Mouse (Mus musculus): ENCODE measurements around the gene Lyz1.
A peak's percentile ranks its signal among the peaks of the same experiment; 100 is the strongest.
"Not testable (repeated sequence)": the region's sequence is repeated elsewhere in the genome, so short reads cannot be mapped to it uniquely, and the experiment has no call there.

The Lyz1 gene

GRCm38 (mm10) chr10:117287226-117287850, 5.3 kb downstream of the Lyz1 start:
- no peak for DNase-seq (ENCODE audit: low read depth, low spot score)

GRCm38 (mm10) chr10:117286366-117286970, 6.2 kb downstream of the Lyz1 start:
- DNase-seq (ENCODE audit: low read depth, low spot score) = no peak

DNA sequence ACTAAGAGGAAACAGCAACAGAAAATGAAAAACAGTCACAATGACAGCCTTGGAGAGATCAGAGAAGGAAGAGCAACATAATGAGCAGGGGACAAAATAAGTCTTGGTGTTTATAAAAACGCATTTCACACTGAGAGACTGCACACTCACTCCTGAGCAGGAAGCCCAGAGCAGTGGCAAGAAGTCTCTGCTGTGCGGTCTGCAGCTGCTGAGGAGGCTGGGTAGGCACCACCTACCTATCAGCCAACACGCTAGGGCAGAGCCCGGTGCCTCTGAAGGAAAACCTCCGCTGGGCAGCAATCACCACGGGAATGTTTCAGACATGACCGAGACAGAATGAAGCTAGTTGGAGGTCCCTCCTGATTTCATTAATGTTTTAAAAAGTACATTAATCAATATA, 7.1 kb downstream of the Lyz1 start:
- DNase-seq (ENCODE audit: low read depth, low spot score) = not testable (repeated sequence)

GRCm38 (mm10) chr10:117284578-117285520, 7.8 kb downstream of the Lyz1 start:
- no peak for DNase-seq (ENCODE audit: low read depth, low spot score)

- no peak for DNase-seq (ENCODE audit: low read depth, low spot score)
Measured at GRCm38 (mm10) chr10:117283871-117284577, 8.6 kb downstream of the Lyz1 start.

- not testable (repeated sequence) for DNase-seq (ENCODE audit: low read depth, low spot score)
Measured at GRCm38 (mm10) chr10:117283196-117283595, 9.5 kb downstream of the Lyz1 start.

- DNase-seq (ENCODE audit: low read depth, low spot score) = no peak
Measured at GRCm38 (mm10) chr10:117282551-117282950, 10.1 kb downstream of the Lyz1 start.

GRCm38 (mm10) chr10:117282049-117282448, 10.6 kb downstream of the Lyz1 start, which contains the start of gene Lyz2:
Gene Lyz2 (minus strand): TSS chr10:117282321.
- DNase-seq (ENCODE audit: low read depth, low spot score) = no peak

DNA sequence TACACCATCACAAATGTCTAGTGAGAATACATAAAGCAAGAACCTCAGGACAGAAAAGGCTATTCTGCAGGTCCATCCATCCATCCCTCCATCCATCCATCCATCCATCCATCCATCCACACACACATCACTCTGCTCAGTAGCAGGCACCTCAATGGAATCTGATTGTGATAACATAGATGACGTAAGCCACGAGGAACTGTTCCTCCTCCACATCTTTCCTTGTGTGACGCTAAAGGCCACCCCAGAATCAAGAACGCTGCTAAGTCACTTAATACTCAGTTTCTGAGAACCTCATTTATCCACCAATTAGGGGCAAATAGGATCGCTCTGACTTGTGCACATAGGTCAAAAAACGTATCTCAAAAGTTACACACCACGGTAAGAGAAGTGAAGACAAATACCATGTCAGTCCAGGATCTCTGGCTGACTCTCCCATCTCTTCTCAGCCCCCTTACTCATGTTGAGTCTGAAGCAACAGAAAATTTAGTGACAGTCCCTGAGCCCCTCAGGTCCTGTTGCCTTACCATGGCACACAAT, 11.2 kb downstream of the Lyz1 start:
- DNase-seq (ENCODE audit: low read depth, low spot score) = no peak

DNA sequence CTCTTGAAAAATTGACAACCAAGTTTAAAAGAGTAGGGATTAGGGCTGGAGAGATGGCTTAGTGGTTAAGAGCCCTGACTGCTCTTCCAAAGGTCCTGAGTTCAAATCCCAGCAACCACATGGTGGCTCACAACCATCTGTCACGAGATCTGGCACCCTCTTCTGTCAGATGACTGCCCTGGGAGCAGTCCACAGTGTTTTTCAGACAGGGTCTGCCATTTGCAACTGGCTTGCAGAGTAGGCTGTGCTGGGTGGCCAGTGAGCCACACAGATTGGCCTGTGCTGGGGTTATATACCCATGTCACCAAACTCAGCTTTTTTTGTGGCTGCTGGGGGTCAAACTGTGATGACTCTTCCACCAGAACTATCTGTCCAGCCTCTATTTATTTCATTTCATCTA, 12.7 kb downstream of the Lyz1 start:
- no peak for DNase-seq (ENCODE audit: low read depth, low spot score)

DNA sequence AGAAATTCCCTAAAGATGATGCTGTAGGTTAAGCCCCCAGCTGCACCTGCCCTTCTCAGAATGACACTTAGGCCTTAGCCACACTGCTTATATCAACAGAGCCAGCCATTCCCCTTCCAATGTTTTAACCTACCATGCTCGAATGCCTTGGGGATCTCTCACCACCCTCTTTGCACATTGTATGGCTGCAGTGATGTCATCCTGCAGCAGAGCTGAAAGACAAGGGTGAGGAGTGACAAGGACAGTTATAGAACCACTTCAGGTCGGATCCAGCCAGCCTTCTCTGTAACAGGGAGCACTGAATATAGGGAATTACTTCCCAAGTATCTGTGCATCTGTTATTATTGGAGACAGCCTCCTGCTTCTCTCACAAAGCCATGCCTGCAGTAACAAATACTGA, 14.2 kb downstream of the Lyz1 start:
- not testable (repeated sequence) for DNase-seq (ENCODE audit: low read depth, low spot score)

DNA sequence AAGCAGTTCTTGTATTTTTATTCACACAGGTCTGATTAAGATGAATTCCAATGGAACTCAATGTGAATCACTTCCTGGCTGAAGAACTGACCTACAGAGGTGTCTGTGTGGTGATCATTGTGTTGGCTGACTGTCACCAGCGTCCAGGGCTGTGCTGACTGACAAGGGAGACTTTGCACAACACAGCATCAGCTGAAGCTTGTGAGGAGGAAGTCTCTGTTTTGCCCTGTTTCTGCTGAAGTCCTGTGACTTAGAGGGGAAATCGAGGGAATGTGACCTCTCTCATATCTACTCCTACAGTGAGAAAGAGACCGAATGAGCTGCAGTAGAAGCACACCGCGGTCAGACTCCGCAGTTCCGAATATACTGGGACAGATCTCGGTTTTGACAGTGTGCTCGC, 14.9 kb downstream of the Lyz1 start:
- not testable (repeated sequence) for DNase-seq (ENCODE audit: low read depth, low spot score)

GRCm38 (mm10) chr10:117275681-117276369, 16.8 kb downstream of the Lyz1 start:
- no peak for DNase-seq (ENCODE audit: low read depth, low spot score)

GRCm38 (mm10) chr10:117274645-117275044, 18.0 kb downstream of the Lyz1 start:
- DNase-seq (ENCODE audit: low read depth, low spot score) = not testable (repeated sequence)

GRCm38 (mm10) chr10:117272023-117272422, 20.6 kb downstream of the Lyz1 start:
- DNase-seq (ENCODE audit: low read depth, low spot score) = no peak

DNA sequence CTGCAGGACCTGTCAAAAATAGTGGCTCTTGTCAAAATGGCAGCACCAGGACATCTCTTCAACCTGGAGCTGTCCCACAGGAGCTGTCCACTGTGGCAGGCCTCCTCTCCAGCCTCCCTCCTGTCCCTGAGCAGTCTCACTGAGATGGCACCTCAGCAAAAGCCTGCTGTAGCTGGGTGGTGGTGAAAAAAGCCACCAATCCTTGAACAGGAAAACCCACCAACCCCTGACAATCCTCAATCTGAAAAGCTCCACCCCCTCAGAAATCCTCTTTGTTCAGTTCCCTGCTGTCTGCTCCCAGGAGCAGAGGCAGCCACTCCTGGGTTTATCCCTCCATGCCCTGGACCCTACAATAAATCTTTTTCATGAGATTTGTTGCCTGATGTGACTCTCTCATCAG, 32.8 kb downstream of the Lyz1 start:
- peak; percentile 24 for DNase-seq (ENCODE audit: low read depth, low spot score)

DNA sequence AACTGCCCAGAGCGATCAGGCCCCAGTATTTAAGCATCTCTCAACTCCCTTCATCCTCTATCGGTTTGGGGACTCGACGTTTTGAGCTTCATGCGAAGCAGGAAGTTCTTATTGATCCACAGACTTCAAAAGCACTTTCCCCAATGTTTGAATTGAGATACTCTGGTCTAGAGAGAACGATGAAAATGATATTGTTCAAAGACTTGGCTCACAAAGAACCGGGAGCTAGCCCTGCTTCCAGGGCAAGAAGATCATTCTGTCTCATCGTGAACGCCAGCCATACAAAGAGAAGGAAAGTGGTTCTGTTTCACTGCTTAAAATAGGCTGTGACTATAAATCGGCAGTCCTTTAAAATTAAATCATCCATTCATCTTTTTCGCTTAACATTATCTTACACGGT, 54.1 kb downstream of the Lyz1 start, which contains the start of gene 9530003J23Rik:
Gene 9530003J23Rik, minus strand, starts transcription at position 101 of the 400 bp plus-strand sequence.
- DNase-seq (ENCODE audit: low read depth, low spot score) = no peak
